8 mouse cellular contexts compared by ENCODE assay signal in genomic region chr11:43835880-43836740, GRCm38 (mm10).
DNase-seq lines count a peak whose midpoint lies in the region; ATAC-seq and TF ChIP-seq lines count a peak whose summit lies in the region.

No protein-coding gene starts in this region.

- peak in 1 of 2 experiments; percentile 70; a peak in 2 of 4 replicates for TF ChIP-seq CTCF in CH12.LX (conservative IDR thresholded peaks at IDR 0.05 in 1 of 2, IDR thresholded peaks at IDR 0.05 in 1 of 2; ENCODE audit: low read depth in 2 of 2, low read length in 2 of 2)
- peak; percentile 71 for TF ChIP-seq CTCF in liver, postnatal 0 days (IDR thresholded peaks at IDR 0.05; ENCODE audit: low read depth)
- peak; percentile 73 for TF ChIP-seq CTCF in olfactory bulb, adult 2 months (IDR thresholded peaks at IDR 0.05; ENCODE audit: insufficient read depth, low read depth, low read length)

- H3K27ac ChIP-seq in CH12.LX (ENCODE audit: insufficient read depth, low read depth): no peak overlapping the region
- no peak overlapping the region for H3K27ac ChIP-seq in liver, postnatal 0 days (ENCODE audit: low read depth)
- H3K27ac ChIP-seq in olfactory bulb, adult 2 months (ENCODE audit: insufficient read depth, low read depth, low read length): no peak overlapping the region

- no peak for TF ChIP-seq EP300 in CH12.LX (IDR thresholded peaks at IDR 0.05; ENCODE audit: low read length)
- no peak for TF ChIP-seq EP300 in liver, postnatal 0 days (IDR thresholded peaks at IDR 0.05; ENCODE audit: low read depth)

- no peak overlapping the region for H3K4me3 ChIP-seq in CH12.LX (replicated peaks in 1 of 3; ENCODE audit: low read depth in 2 of 3, low read length in 2 of 3, poor library complexity in 1 of 3)
- H3K4me3 ChIP-seq in liver, postnatal 0 days (ENCODE audit: low read depth, low read length): peak overlapping the region; percentile 19; the same call in 1 of the 2 replicates
- H3K4me3 ChIP-seq in olfactory bulb, adult 2 months (ENCODE audit: insufficient read depth, low read depth, low read length): peak overlapping the region; percentile 54

- intact Hi-C loops in heart, postnatal 36 days (cut with DNase I): loop anchor here (1.0 to 10.0 kb wide), 8 partner anchors 53 to 495 kb away; no protein-coding TSS in a partner anchor

- no peaks in the 10 kb centered on the region for H3K36me3 ChIP-seq in CH12.LX (replicated peaks in 1 of 2; ENCODE audit: control insufficient read depth in 1 of 2, insufficient read depth in 1 of 2, low read length in 1 of 2)
- H3K36me3 ChIP-seq in liver, postnatal 0 days (replicated peaks; ENCODE audit: insufficient read depth, low read length): no peaks in the 10 kb centered on the region

- no peak overlapping the region for H3K9ac ChIP-seq in CH12.LX (ENCODE audit: insufficient read depth, low read depth)
- H3K9ac ChIP-seq in liver, postnatal 0 days (replicated peaks): no peak overlapping the region

- in situ Hi-C loops in CH12.LX (cut with MboI; ENCODE audit: low pct_ligation_motif_present, low pct_unique_long_range_greater_than_20kb, low sequenced_read_pairs): no loop called here

- dilution Hi-C loops in CH12.LX (cut with MboI; ENCODE audit: extremely low pct_ligation_motif_present, extremely low pct_unique_long_range_greater_than_20kb, low sequenced_read_pairs): no loop called here

- no peak for TF ChIP-seq POLR2A in CH12.LX (IDR thresholded peaks at IDR 0.05; ENCODE audit: low read depth, low read length)
- TF ChIP-seq POLR2A in olfactory bulb, adult 2 months (IDR thresholded peaks at IDR 0.05; ENCODE audit: insufficient read depth, low read depth, low read length): no peak

- H3K27me3 ChIP-seq in CH12.LX (replicated peaks): peaks cover 31% of the 10 kb centered on the region
- peaks cover 10% of the 10 kb centered on the region; the same call in 1 of the 2 replicates for H3K27me3 ChIP-seq in liver, postnatal 0 days (ENCODE audit: insufficient read depth, low read length)

- no peaks in the 10 kb centered on the region; a peak in 1 of 4 replicates for H3K4me1 ChIP-seq in CH12.LX (ENCODE audit: control insufficient read depth in 1 of 2, insufficient read depth in 2 of 2)
- peaks cover 2% of the 10 kb centered on the region; the same call in 1 of the 2 replicates for H3K4me1 ChIP-seq in liver, postnatal 0 days (ENCODE audit: insufficient read depth)
- peaks cover 9% of the 10 kb centered on the region; the same call in 1 of the 2 replicates for H3K4me1 ChIP-seq in olfactory bulb, adult 2 months (ENCODE audit: control insufficient read depth, insufficient read depth, low read length)

- ATAC-seq in frontal cortex, adult (ENCODE audit: low TSS enrichment): peak; percentile 92
- ATAC-seq in liver, postnatal 0 days: peak; percentile 51; the same call in 1 of the 2 replicates

- TF ChIP-seq RAD21 in CH12.LX (IDR thresholded peaks at IDR 0.05; ENCODE audit: low read depth, low read length): peak; percentile 64

- 10% methylated on average over 54 of the region's 68 CpGs for WGBS in liver, postnatal 0 days (ENCODE audit: insufficient replicate concordance)
- 6% methylated on average over 68 of the region's 68 CpGs for WGBS in olfactory bulb, adult 2 months

- H3K9me3 ChIP-seq in CH12.LX (replicated peaks; ENCODE audit: low read length): no peaks in the 10 kb centered on the region
- H3K9me3 ChIP-seq in liver, postnatal 0 days (ENCODE audit: low read length): no peaks in the 10 kb centered on the region

- DNase-seq in CH12.LX (ENCODE audit: extremely low read depth): peak; percentile 34
- DNase-seq in cerebellum, adult 8-10 months: peak; percentile 25
- DNase-seq in heart, postnatal 36 days: peak; percentile 73 to 82
- DNase-seq in layer of hippocampus, adult 18-20 months (ENCODE audit: low spot score in 2 of 2): peak; percentile 44 to 64
- DNase-seq in liver, postnatal 0 days: peak; percentile 70
- DNase-seq in thymus, postnatal 0 days (ENCODE audit: low spot score): peak; percentile 31

- no peaks in the 10 kb centered on the region for H3K79me2 ChIP-seq in CH12.LX (replicated peaks; ENCODE audit: control insufficient read depth, extremely low read depth, insufficient read depth, poor library complexity, severe bottlenecking)

- H3K4me2 ChIP-seq in CH12.LX (ENCODE audit: insufficient read depth, low read depth, poor library complexity, severe bottlenecking): no peak overlapping the region
- H3K4me2 ChIP-seq in liver, postnatal 0 days (ENCODE audit: low read depth, low read length): peak overlapping the region; percentile 64

TF ChIP-seq in CH12.LX, 34 proteins besides CTCF, POLR2A, EP300 and RAD21:
- TF ChIP-seq SMC3 (IDR thresholded peaks at IDR 0.05; ENCODE audit: low read depth, low read length) (peak; percentile 70), MXI1 (IDR thresholded peaks at IDR 0.05; ENCODE audit: low read depth, low read length) (no peak)

Comparison
In these comparisons a context has a peak if more than half of its experiments do, and no peak if none do; other contexts are left out.
1. DNase-seq: peak in every context shown above with its lines; median percentile 78 in heart, postnatal 36 days; 70 in liver, postnatal 0 days; 54 in layer of hippocampus, adult 18-20 months; 34 in CH12.LX; 31 in thymus, postnatal 0 days; 25 in cerebellum, adult 8-10 months.
2. H3K4me3 ChIP-seq: peak in liver, postnatal 0 days (single experiment) and olfactory bulb, adult 2 months (single experiment); none in CH12.LX (0 of 3).